Mouse (Mus musculus) G1E (cell line): ENCODE data around the gene Gba.

Experiments used
- CTCF ChIP-seq: IDR thresholded peaks from 2 replicates; pipeline ENCODE4 v1.5.1; 2012; ENCODE audit warnings: low read depth, low read length, inconsistent platforms, mixed read lengths
- GATA1 ChIP-seq: IDR thresholded peaks from 2 replicates; pipeline ENCODE4 v1.6.1; 2012; ENCODE audit warnings: borderline replicate concordance, low read length, inconsistent platforms, mixed read lengths
- GATA2 ChIP-seq: IDR thresholded peaks from 2 replicates; pipeline ENCODE4 v1.6.1; 2012; ENCODE audit warnings: low read depth, low read length, inconsistent platforms, borderline replicate concordance

DNA sequence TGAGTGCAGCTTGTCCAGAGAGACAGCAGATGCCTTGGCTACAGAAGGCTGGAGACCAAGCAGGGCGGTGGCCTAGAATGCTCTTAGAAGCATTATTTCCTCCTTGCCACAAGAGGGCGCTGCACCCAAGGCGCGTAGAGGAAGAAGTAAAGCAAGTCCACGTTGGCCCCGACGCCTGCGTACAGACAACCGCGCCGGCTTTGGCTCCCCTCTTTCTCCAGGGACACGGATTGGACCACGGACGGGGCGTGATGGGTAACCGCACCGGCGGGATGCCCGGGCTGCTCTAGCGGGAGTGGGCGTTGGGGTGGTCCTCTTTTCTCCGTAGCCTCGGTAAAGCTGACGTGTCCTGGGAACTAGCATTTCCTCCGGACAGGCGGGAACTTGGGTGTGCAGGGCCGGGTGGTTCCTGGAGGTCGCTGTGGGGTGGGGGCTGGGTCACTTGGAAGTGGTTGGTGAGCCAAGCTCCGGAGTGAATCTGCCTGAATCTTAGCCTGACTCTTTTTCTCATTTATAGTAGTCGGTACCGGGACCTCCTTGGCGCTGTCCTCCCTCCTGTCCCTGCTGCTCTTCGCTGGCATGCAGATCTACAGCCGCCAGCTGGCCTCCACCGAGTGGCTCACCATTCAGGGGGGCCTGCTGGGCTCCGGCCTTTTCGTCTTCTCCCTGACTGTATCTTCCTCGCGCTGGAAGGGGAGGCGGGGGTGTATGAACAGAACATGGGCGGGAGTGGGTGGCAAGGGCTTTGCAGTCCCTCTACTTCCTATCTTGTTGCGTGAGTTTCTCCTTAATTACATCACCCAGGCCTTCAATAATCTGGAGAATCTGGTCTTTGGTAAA lies 43.8 kb downstream of the Gba start, which contains the start of gene Trim46:
- TF ChIP-seq CTCF: peak; percentile 90
- TF ChIP-seq GATA1: no peak
- no peak for TF ChIP-seq GATA2
